Mouse (Mus musculus) frontal cortex, adult 2 months (tissue): ENCODE data around the gene Stim1. TPM values are rescaled to one million over a fixed set of nuclear protein-coding genes. Genes with fewer than 3 reads are reported as not detected.
A peak's percentile ranks its signal among the peaks of the same experiment; 100 is the strongest.
"Not testable (repeated sequence)": the region's sequence is repeated elsewhere in the genome, so short reads cannot be mapped to it uniquely, and the experiment has no call there.

ENCODE experiments used
- DNase-seq, 2 experiments: peaks; one replicate each; pipeline ENCODE4 v3.0.0; 2022; ENCODE audit warnings: low spot score in 1 of 2; ENCODE audit errors: extremely low spot score in 1 of 2
- polyA plus RNA-seq: library from polyadenylated mRNA; depleted of rRNA; stranded (reverse); fragments of >200 nt; gene quantifications from 2 replicates; pipeline ENCODE4 v1.2.3, GENCODE M21; 2012

Stim1 gene
- polyA plus RNA-seq, 1 experiment = 82.5 TPM

DNA sequence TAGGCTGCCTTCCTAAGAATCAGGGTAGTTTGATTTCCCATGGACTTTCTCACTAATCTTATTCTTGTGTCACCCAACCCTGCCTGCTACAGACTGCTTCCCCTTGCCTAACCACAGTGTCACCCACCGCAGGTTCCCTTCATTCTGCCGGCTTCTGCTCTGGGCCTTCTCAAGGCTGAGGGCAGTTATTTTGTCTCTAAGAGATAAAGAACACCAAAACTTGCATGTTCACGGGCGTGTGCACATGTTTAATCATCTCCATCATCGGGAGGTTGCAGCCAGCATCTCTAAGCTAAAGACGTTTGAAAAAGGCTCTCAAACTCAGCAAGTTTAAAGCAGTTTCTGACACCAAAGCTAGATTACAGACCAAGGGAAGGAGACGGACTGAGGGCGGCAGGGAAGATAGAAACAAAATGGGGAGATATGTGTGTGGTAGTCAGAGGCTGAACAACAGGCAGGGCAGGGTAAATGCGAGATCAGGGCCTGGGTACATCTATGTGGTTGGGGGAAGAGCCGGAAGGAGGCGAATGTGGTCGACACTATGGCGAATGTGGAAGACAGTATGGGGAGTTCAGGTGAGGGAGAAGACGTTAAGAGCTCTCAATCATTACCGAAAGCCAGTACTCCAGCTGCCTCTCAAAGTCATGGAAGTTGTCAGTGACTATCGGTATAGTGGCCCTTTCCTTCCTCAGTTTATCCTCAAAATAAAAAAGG, 18.8 kb upstream of the Stim1 start:
- no peak for DNase-seq

DNA sequence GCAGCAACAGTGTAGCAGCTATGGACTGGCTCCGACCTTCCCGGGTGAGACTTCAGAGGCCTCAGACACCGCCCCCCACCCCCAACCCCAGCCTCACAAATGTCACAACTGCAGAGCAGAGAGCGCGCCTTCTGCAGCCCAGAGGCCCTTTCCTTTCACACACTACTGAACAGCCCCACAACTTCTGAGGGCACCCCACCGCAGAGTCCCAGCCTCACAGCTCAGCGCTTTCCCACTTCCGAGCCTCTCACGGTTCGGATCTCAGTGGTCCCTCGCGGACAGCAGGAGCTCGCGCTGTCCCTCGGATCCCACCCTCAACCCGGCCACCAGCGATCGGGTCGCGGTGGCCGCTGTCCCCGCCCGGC, 18.1 kb upstream of the Stim1 start:
- no peak for DNase-seq

DNA sequence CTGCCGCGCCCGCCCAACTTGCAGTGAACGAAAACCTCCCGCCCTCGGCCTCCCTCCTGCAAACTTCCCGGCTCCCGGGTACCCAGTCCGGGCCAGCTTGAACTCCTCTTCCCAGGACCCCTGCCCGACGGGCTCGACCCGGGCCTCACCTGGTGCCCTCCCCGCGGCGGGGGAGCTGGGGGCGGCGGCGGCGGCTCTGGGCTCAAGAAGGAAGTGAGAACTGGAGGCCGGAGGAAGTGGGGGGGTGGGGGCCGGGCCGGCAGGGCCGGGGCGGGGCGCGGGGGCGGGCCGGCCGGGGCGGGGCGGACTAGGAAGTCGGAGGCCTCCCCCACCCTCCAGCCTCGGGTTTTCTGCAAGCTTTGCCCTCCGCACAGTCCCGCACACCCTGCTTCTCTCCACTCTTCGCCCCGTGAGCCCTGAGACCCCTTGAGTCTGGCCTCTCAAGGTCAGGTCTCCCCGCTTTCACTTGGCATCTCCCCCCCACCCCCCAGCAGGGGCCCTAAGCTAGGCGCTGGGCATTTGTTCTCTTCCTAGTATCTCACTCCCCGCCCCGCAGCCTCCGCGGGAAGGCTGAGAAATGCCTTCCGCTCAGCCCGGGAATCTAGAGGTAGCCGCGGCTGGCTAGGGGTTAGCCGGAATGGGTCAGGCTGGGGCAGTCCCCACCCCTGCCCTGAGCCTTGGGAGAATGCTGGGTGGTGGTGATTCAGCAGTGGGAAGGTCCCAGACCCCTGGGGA, 17.5 kb upstream of the Stim1 start:
- peak in 1 of 2 experiments; percentile 33 for DNase-seq

- peak; percentile 70 to 89 for DNase-seq
These were observed 16.9 kb upstream of the Stim1 start for GRCm38 (mm10) chr7:102250631-102251214.

DNA sequence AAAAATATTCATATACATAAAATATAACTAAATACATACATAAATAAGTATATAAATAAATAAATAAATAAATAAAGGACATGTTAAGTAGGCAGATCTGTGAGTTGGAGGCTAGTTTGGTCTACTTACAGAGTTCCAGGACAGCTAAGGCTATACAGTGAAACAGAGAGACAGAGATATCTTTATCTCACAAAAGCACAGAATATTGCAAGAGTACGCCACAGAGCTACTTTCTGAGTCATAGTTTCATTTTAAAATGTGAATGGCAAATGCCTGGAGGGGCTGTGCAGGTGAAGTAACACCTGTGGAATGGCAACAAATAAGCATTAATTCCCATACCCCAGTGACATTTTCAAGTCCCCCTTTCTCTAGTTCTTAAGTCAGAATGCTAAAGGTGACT, 14.0 kb upstream of the Stim1 start:
- no peak for DNase-seq

DNA sequence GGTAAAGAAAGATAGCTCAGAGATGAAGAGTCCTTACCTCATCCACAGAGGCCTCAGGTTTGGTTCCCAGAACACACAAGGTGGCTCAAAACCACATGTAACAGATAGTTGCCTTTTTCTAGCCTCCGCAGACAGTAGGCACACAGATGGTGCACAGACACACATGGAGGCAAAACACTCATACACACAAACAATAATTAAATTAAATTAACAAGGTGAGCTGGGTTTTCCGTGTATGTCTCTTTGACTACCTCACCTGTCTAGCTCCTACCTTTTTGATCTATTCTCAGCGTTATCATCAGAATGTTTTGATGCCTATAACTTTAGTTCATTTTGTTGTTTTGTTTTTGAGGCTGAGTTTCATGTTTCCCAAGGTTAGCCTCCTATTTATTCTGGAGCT, 11.7 kb upstream of the Stim1 start, which contains the start of gene Rhog:
Gene Rhog, minus strand, starts transcription at position 101 of the 400 bp plus-strand sequence.
- no peak for DNase-seq

DNA sequence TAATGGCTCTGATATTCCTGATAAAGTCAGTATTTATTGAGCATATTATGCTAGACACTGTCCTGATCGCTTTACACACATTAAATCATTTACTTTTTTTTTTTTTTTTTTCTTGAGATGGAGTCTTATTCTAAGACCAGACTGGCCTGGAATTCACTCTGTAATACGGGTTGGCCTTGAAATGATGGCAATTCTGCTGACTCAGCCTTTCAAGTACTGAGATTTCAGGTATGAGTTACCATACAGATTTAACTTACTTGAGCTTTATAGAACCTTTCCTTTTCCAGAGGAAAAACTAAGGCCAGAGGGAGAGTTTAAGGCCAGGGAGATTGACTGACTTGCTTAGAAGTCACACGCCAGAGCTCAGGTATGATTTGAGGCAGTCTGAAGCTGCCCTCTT, 11.0 kb upstream of the Stim1 start:
- DNase-seq = no peak

- peak; percentile 67 to 93 for DNase-seq
These were observed 9.4 kb upstream of the Stim1 start for GRCm38 (mm10) chr7:102258189-102258588.

GRCm38 (mm10) chr7:102258753-102259152, 8.9 kb upstream of the Stim1 start:
- DNase-seq = no peak

DNA sequence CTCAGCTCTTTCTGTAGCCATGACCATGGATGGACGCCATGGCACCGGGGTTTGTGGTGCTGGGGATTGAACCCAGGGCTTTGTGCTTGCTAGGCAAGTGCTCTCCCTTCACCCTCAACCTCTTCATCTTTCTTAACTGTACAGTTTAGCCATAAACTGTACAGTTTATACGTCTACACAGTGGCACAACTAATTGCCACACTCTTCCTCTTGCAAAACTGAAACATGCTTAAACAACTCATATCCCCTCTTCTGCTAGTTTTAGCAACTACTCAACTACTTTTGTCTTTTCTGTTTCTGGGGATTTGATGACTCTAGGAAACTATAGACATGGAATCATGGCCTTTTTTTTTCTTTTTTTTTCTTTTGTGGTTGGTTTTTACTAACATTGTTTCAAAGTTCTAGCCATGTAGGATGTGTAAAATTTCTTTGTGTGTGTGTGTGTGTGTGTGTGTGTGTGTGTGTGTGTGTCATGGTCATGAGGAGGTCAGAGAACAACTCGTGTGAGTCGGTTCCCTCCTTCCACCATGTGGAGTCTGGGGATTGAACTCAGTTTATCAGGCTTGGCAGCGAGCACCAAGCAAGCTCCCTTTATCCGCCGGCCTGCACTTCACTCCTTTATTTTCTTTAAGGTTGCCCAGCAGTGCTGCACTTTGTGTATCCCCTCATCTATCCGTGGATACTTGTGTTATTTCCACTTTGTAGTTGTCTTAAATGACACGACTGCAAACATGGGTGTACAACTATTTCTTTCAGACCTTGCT, 7.7 kb upstream of the Stim1 start:
- DNase-seq = no peak

- DNase-seq = no peak
These were observed 7.1 kb upstream of the Stim1 start for GRCm38 (mm10) chr7:102260518-102260917.

DNA sequence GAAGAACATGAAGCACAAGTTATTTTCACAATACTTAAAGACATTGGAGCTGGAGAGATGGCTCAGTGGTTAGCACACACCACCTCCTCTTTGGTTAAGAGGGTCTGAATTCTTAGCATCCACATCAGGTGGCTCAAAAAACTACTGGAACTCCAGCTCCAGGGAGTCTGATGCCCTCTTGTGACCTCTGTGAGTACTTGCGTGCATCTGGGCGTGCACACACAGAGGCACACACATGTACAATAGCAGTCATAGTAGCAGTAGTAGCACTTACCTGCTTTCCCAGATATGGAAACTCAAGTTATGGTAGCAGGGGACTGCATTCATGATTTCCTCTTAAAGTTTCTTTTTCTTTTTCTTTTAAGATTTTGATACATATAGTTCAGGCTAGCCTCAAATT, 4.6 kb upstream of the Stim1 start:
- no peak for DNase-seq

DNA sequence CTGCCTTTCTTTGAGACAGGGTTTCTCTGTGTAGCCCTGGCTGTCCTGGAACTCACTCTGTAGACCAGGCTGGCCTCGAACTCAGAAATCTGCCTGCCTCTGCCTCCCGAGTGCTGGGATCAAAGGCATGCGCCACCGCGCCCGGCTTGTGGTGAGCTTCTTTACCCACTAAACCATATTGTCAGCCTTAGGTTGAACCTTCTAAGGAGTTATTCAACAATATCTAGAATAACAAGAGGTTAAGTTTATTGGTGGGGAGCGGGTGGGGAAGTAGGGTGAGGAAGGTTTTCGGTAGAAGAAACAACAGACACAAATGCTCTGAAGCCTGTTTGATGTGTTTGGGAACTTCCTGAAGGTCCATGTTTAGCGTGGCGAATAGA, 1.6 kb upstream of the Stim1 start:
- not testable (repeated sequence) for DNase-seq

- no peak for DNase-seq
These were observed 1.1 kb upstream of the Stim1 start for GRCm38 (mm10) chr7:102266401-102267042.

DNA sequence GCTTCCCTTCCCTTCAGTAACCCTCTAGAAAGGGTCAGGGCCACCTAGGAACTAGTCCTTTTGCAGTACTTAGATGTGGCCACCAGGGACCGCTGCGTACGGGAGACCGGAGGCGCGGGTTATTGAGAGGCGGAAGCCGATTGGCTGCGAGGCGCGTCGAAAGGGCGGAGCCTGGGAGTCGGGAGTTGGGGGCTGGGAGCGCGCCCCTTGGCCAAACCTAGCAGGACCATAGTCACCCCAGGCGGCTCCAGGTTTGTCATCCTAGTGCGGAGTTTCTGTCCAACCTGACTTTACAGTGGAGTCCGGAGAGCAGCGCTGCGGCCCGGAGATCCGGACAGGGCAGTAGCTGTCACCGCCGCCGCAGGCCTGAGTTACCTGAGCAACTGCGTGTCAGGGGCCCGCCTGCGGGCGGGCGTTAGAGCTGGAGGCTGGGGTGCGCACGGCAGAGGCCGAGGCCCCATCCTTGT, 460 bp upstream of the Stim1 start:
- DNase-seq = peak; percentile 82 to 98

GRCm38 (mm10) chr7:102268395-102268748, 766 bp downstream of the Stim1 start:
- no peak for DNase-seq

GRCm38 (mm10) chr7:102272422-102272948, 4.9 kb downstream of the Stim1 start:
- no peak for DNase-seq

DNA sequence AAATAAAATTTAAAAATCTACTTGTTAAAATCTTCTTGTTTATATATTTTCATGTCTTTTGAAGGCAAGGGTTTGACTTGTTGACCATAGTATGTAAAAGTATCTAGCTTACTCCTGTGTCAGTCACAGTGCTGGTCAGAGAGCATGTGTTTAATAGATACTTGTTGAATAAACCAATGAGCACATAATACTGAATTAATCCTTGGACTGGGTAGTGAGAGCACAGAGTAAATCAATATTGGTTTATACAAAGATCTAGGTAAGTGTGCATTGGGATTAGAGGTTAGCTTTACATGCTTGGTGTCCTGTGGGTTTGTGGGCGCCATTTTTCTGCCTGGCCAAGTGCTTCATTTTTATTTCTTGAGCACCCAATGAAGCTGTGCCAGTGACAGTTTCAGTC, 13.8 kb downstream of the Stim1 start:
- no peak for DNase-seq

DNA sequence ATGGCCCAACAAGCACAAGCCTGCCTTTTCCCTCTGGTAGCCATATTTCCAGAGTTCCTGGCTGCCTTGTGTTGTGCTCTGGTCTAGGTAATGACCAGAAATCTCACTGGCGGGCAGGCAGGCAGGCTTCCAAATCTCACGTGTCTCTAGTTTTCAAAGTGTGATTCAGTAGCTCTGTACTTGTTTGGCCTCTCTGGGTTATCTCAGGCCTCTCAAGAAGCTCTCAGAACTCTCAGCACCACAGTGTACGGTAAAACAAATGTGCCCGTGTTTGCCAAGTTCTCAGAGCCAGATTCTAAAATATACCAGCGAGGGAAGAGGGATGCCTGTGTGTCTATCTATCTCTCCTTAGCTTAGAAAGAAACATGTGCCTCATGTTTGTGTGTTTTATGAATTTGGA, 14.7 kb downstream of the Stim1 start:
- DNase-seq = peak in 1 of 2 experiments; percentile 15

DNA sequence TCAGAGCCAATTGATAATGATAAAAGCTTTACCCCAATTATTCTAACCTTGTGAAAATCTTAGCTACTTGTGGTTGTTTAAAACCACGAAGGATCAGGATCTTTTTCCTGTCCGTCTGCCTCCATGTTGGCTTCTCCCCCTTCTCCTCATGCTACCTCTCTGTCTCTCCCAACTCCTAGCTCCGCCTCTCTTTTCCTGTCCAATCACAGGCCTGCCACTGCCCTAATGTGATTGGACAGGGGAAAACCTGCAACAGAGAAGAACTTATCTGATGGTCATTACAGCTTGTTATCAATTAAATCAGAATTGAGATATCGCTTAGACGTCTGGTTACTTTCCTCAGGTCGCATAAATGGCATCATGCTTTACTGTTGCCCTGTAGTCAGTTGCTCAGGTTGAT, 21.9 kb downstream of the Stim1 start:
- no peak for DNase-seq
